Mouse (Mus musculus): ENCODE measurements around the gene Brms1. TPM values are rescaled to one million over a fixed set of nuclear protein-coding genes. Genes with fewer than 3 reads are reported as not detected.

Brms1 gene
- total and polyA plus RNA-seq, 3 experiments, result 22.8 to 50.9 (median 36.3) TPM

GRCm38 (mm10) chr19:5004925-5005324 is 36.2 kb upstream of the Brms1 start (continued):
- no peak for TF ChIP-seq IRF4 (IDR thresholded peaks at IDR 0.05; ENCODE audit: low read depth, low read length)

- dilution Hi-C loops (cut with MboI; ENCODE audit: extremely low pct_ligation_motif_present, extremely low pct_unique_long_range_greater_than_20kb, low sequenced_read_pairs) (no loop called here), in situ Hi-C loops (cut with MboI; ENCODE audit: low pct_ligation_motif_present, low pct_unique_long_range_greater_than_20kb, low sequenced_read_pairs) (no loop called here)
- Histone ChIP-seq H3K36me3 (replicated peaks in 1 of 2; ENCODE audit: control insufficient read depth in 1 of 2, insufficient read depth in 1 of 2, low read length in 1 of 2) (no peaks in the 10 kb centered on the region), H3K4me1 (ENCODE audit: control insufficient read depth in 1 of 2, insufficient read depth in 2 of 2) (peaks cover 0 to 11% of the 10 kb centered on the region in 2 experiments; a peak in 1 of 4 replicates), H3K9me3 (replicated peaks; ENCODE audit: low read length) (no peaks in the 10 kb centered on the region), H3K27me3 (replicated peaks) (peaks cover 50% of the 10 kb centered on the region), H3K27ac (ENCODE audit: insufficient read depth, low read depth) (no peak overlapping the region), H3K79me2 (replicated peaks; ENCODE audit: control insufficient read depth, extremely low read depth, insufficient read depth, poor library complexity, severe bottlenecking) (no peaks in the 10 kb centered on the region), H3K9ac (ENCODE audit: insufficient read depth, low read depth) (no peak overlapping the region), H3K4me2 (ENCODE audit: insufficient read depth, low read depth, poor library complexity, severe bottlenecking) (no peak overlapping the region), H3K4me3 (replicated peaks in 1 of 3; ENCODE audit: low read depth in 2 of 3, low read length in 2 of 3, poor library complexity in 1 of 3) (no peak overlapping the region)
- TF ChIP-seq ETS1 (conservative IDR thresholded peaks at IDR 0.05; ENCODE audit: low read depth, low read length), result no peak
- no peak for TF ChIP-seq IRF4 (IDR thresholded peaks at IDR 0.05; ENCODE audit: low read depth, low read length)
- TF ChIP-seq USF1 (IDR thresholded peaks at IDR 0.05; ENCODE audit: low read depth, low read length), result no peak
- no peak for TF ChIP-seq GABPA (IDR thresholded peaks at IDR 0.05; ENCODE audit: insufficient replicate concordance, low read depth, low read length)
- DNase-seq (ENCODE audit: extremely low read depth), result no peak
Measured at GRCm38 (mm10) chr19:5013138-5013537, 28.0 kb upstream of the Brms1 start.

GRCm38 (mm10) chr19:5014961-5015398 is 26.2 kb upstream of the Brms1 start:
- H3K36me3 ChIP-seq (replicated peaks in 1 of 2; ENCODE audit: control insufficient read depth in 1 of 2, insufficient read depth in 1 of 2, low read length in 1 of 2), result no peaks in the 10 kb centered on the region
- dilution Hi-C loops (cut with MboI; ENCODE audit: extremely low pct_ligation_motif_present, extremely low pct_unique_long_range_greater_than_20kb, low sequenced_read_pairs), result no loop called here
- no peak overlapping the region for H3K9ac ChIP-seq (ENCODE audit: insufficient read depth, low read depth)
- in situ Hi-C loops (cut with MboI; ENCODE audit: low pct_ligation_motif_present, low pct_unique_long_range_greater_than_20kb, low sequenced_read_pairs), result no loop called here
- H3K4me1 ChIP-seq (ENCODE audit: control insufficient read depth in 1 of 2, insufficient read depth in 2 of 2), result peaks cover 0 to 13% of the 10 kb centered on the region in 2 experiments; a peak in 1 of 4 replicates
- DNase-seq (ENCODE audit: extremely low read depth), result peak; percentile 60
- H3K4me2 ChIP-seq (ENCODE audit: insufficient read depth, low read depth, poor library complexity, severe bottlenecking), result no peak overlapping the region
- H3K9me3 ChIP-seq (replicated peaks; ENCODE audit: low read length), result no peaks in the 10 kb centered on the region
- H3K79me2 ChIP-seq (replicated peaks; ENCODE audit: control insufficient read depth, extremely low read depth, insufficient read depth, poor library complexity, severe bottlenecking), result no peaks in the 10 kb centered on the region
- H3K27me3 ChIP-seq (replicated peaks), result peaks cover 45% of the 10 kb centered on the region
- H3K4me3 ChIP-seq (replicated peaks in 1 of 3; ENCODE audit: low read depth in 2 of 3, low read length in 2 of 3, poor library complexity in 1 of 3), result no peak overlapping the region
- TF ChIP-seq USF1 (IDR thresholded peaks at IDR 0.05; ENCODE audit: low read depth, low read length) (no peak), UBTF (IDR thresholded peaks at IDR 0.05; ENCODE audit: low read depth, low read length) (no peak), POLR2AphosphoS2 (IDR thresholded peaks at IDR 0.05; ENCODE audit: low read depth, low read length) (no peak), MAX (IDR thresholded peaks at IDR 0.05; ENCODE audit: low read length) (no peak), CTCF (conservative IDR thresholded peaks at IDR 0.05 in 1 of 2, IDR thresholded peaks at IDR 0.05 in 1 of 2; ENCODE audit: low read depth in 2 of 2, low read length in 2 of 2) (peak; percentile 66 to 71), POLR2A (IDR thresholded peaks at IDR 0.05; ENCODE audit: low read depth, low read length) (no peak), SMC3 (IDR thresholded peaks at IDR 0.05; ENCODE audit: low read depth, low read length) (0 out of 2 replicates have a peak, but pooled peaks have one; percentile 1), MEF2A (IDR thresholded peaks at IDR 0.05; ENCODE audit: borderline replicate concordance, low read depth, low read length) (no peak), ELF1 (IDR thresholded peaks at IDR 0.05; ENCODE audit: low read depth, low read length) (no peak), NELFE (IDR thresholded peaks at IDR 0.05; ENCODE audit: low read depth, low read length) (no peak), BHLHE40 (IDR thresholded peaks at IDR 0.05; ENCODE audit: low read depth, low read length) (no peak), HCFC1 (IDR thresholded peaks at IDR 0.05; ENCODE audit: low read depth, low read length) (no peak; the same call in 1 of the 2 replicates), ZMIZ1 (IDR thresholded peaks at IDR 0.05; ENCODE audit: low read depth, low read length) (no peak), RAD21 (IDR thresholded peaks at IDR 0.05; ENCODE audit: low read depth, low read length) (peak; percentile 47), TBP (conservative IDR thresholded peaks at IDR 0.05; ENCODE audit: low read depth, low read length) (no peak), GABPA (IDR thresholded peaks at IDR 0.05; ENCODE audit: insufficient replicate concordance, low read depth, low read length) (no peak), RCOR1 (conservative IDR thresholded peaks at IDR 0.05; ENCODE audit: low read depth, low read length) (no peak), JUN (IDR thresholded peaks at IDR 0.05; ENCODE audit: insufficient read depth, low read depth, low read length) (no peak), EP300 (IDR thresholded peaks at IDR 0.05; ENCODE audit: low read length) (no peak), MAFK (IDR thresholded peaks at IDR 0.05; ENCODE audit: insufficient replicate concordance, low read length) (no peak), MXI1 (IDR thresholded peaks at IDR 0.05; ENCODE audit: low read depth, low read length) (no peak), USF2 (conservative IDR thresholded peaks at IDR 0.05; ENCODE audit: low read depth, low read length) (no peak), ETS1 (conservative IDR thresholded peaks at IDR 0.05; ENCODE audit: low read depth, low read length) (no peak), ZC3H11A (IDR thresholded peaks at IDR 0.05; ENCODE audit: low read depth, low read length) (no peak), ZKSCAN1 (IDR thresholded peaks at IDR 0.05; ENCODE audit: borderline replicate concordance, low read depth, low read length) (no peak), KAT2A (IDR thresholded peaks at IDR 0.05; ENCODE audit: insufficient replicate concordance, low read length) (no peak), E2F4 (IDR thresholded peaks at IDR 0.05; ENCODE audit: insufficient replicate concordance, low read depth, low read length) (no peak), IRF4 (IDR thresholded peaks at IDR 0.05; ENCODE audit: low read depth, low read length) (peak; percentile 43; the same call in 1 of the 2 replicates), JUND (conservative IDR thresholded peaks at IDR 0.05; ENCODE audit: low read depth, low read length) (no peak), SIN3A (IDR thresholded peaks at IDR 0.05; ENCODE audit: low read length) (no peak)
- H3K27ac ChIP-seq (ENCODE audit: insufficient read depth, low read depth), result no peak overlapping the region

Measured in CH12.LX (cell line).